Mouse (Mus musculus) gastrocnemius, adult 2 months (tissue): ENCODE data around the gene Zfp618. TPM values are rescaled to one million over a fixed set of nuclear protein-coding genes. Genes with fewer than 3 reads are reported as not detected.

Experiments
- DNase-seq: peaks from one replicate; pipeline ENCODE4 v3.0.0; 2022
- H3K27ac ChIP-seq: fragments of 200-600 bp; 2 replicates; pipeline ENCODE4 v1.8.1; 2022; ENCODE audit warnings: mild to moderate bottlenecking
- H3K4me3 ChIP-seq: fragments of 200-600 bp; 2 replicates; pipeline ENCODE4 v1.8.1; 2022; ENCODE audit warnings: mild to moderate bottlenecking, moderate library complexity
- CTCF ChIP-seq: fragments of 200-600 bp; IDR thresholded peaks from 2 replicates; pipeline ENCODE4 v1.8.1; 2022; ENCODE audit warnings: antibody characterized with exemption, mild to moderate bottlenecking, moderate library complexity
- intact Hi-C: fragments of 180-260 bp; cut with DNase I; formaldehyde crosslinking; loops from one replicate; pipeline ENCODE4 v1.15.1; 2025
- total RNA-seq, 2 experiments: library from RNA; stranded (reverse); gene quantifications; 2 replicates each; pipeline ENCODE4 v1.2.3; 2021

Gene Zfp618
- total RNA-seq, 2 experiments from 2014 or later = 0.18 to 0.20 TPM

GRCm38 (mm10) chr4:63050949-63051348 is 85.6 kb downstream of the Zfp618 start:
- no peak for TF ChIP-seq CTCF
- no peak for DNase-seq
- intact Hi-C loops = no loop called here
- Histone ChIP-seq H3K4me3 (no peak overlapping the region), H3K27ac (no peak overlapping the region)

GRCm38 (mm10) chr4:63051940-63052661 is 86.7 kb downstream of the Zfp618 start:
- no peak for TF ChIP-seq CTCF
- intact Hi-C loops = no loop called here
- no peak overlapping the region for H3K4me3 ChIP-seq
- no peak for DNase-seq
- no peak overlapping the region for H3K27ac ChIP-seq

GRCm38 (mm10) chr4:63052662-63053033 is 87.3 kb downstream of the Zfp618 start:
- no peak for DNase-seq
- H3K4me3 ChIP-seq = no peak overlapping the region
- TF ChIP-seq CTCF = no peak
- intact Hi-C loops = no loop called here
- no peak overlapping the region for H3K27ac ChIP-seq

DNA sequence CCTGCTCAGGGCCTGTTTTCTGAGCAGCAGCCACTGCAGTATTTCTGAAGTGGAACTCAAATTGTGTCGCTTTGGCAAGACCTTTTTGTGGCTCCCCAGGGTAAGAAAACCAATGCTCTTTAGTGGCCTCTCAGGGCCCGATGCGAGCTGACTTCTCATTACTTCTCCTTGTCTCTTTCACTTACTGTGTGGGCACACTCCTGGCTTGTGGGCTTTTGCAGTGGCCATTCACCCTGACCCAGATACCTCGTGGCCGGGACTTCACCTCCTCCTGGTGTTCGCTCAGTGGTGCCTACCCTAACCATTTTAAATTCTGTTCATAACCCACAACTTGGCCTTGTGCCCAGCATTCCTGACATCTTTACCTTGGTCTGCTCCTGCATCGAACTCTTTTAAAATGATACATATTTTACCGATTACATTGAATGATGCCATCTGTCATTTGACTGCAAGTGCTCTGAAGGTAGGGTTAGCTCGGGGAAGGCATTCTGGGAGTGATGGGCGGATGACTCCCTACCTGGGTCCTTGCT is 89.9 kb downstream of the Zfp618 start:
- no peak overlapping the region for H3K27ac ChIP-seq
- H3K4me3 ChIP-seq = no peak overlapping the region
- intact Hi-C loops = no loop called here
- no peak for TF ChIP-seq CTCF
- no peak for DNase-seq

- H3K27ac ChIP-seq = no peak overlapping the region
- intact Hi-C loops = no loop called here
These were observed 91.5 kb downstream of the Zfp618 start for GRCm38 (mm10) chr4:63056641-63057415.

DNA sequence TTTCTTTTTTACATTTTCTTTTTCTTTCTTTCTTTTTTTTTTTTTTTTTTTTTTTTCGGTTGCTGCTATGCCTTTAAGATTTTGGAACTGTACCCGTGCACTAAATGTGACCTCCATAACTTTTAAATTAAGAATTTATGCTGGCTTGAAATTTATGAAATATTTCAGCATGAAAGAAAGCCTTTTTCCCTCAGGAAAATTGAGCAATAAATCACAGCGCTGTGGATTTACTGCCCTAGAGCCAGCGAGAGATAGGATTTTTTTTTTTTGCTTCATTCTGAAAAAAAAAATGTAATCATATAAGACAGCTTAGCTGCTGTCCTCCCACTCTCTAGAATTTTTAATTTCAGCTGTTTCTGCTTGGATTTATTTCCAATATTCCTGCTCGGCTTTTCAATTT is 92.2 kb downstream of the Zfp618 start:
- no peak for DNase-seq
- no peak for TF ChIP-seq CTCF
- Histone ChIP-seq H3K27ac (no peak overlapping the region), H3K4me3 (no peak overlapping the region)
- intact Hi-C loops = no loop called here

More at GRCm38 (mm10) chr4:63056641-63057415, 91.5 kb downstream of the Zfp618 start:
- no peak overlapping the region for H3K4me3 ChIP-seq
- DNase-seq = no peak
- no peak for TF ChIP-seq CTCF

DNA sequence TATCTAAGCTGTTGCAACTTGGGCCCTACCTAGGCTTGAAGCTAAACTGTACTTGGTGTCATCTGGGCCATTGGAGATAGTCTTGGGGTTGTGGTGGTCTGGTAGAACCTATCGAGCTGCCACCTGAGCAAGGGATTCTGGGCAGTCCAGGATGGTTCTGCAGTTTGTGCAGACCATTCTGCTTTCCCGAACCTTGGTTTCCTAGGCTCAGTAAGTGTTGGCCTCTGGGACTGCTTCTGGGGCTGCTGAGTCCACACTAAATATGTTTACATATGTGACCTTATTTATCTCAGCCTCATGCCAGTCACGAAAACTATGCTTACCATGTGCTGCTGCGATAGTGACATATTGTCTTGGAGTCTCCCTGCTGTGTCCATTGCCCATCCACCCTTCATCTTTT is 93.3 kb downstream of the Zfp618 start:
- intact Hi-C loops = no loop called here
- TF ChIP-seq CTCF = no peak
- Histone ChIP-seq H3K4me3 (no peak overlapping the region), H3K27ac (no peak overlapping the region)
- no peak for DNase-seq

- no peak for TF ChIP-seq CTCF
- H3K27ac ChIP-seq = no peak overlapping the region
- H3K4me3 ChIP-seq = no peak overlapping the region
- intact Hi-C loops = no loop called here
- DNase-seq = no peak
These were observed 95.0 kb downstream of the Zfp618 start for GRCm38 (mm10) chr4:63060358-63060757.

DNA sequence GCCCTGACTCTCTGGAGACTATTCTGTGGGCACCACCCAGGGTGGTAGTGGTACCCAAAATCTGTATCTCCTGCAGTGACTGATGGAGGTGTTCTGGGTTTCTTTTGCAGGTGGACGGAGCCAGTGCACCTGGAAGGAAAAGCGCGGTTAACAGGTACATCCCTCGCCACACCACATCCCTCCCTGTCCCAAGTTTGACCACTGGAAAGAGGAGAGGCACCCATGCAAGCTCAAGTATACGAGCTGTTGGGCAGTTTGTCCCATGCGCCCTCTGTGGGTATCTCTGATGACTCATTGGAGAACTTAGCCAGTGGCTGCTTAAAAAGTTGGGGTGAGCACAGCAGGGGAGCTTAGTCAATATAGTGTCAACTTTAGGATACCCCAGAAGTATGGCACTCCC is 96.0 kb downstream of the Zfp618 start:
- no peak for DNase-seq
- no peak overlapping the region for H3K27ac ChIP-seq
- intact Hi-C loops = no loop called here
- H3K4me3 ChIP-seq = no peak overlapping the region
- TF ChIP-seq CTCF = no peak

- no peak for DNase-seq
- no peak for TF ChIP-seq CTCF
- Histone ChIP-seq H3K4me3 (no peak overlapping the region), H3K27ac (no peak overlapping the region)
- intact Hi-C loops = no loop called here
These were observed 98.0 kb downstream of the Zfp618 start for GRCm38 (mm10) chr4:63063360-63063759.

DNA sequence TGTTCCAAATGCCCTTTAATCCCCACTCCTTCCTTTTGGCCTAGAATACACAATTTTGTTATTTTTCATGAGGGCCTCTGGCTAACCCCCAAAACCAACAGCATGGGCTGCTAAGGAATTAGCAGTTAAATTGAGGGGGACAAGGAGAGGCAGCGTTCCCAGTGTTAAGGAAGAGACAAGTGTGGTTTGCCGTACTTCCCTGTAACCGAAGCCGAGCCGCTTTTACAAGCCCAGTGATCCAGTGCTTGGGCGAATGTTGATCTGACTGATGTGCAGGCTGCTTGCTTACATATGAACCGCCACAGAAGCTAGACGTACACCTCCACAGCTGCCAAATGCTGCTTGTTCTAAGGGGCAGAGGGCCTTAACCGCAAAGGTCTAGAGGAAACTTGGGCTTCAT is 99.5 kb downstream of the Zfp618 start:
- intact Hi-C loops = no loop called here
- no peak overlapping the region for H3K27ac ChIP-seq
- DNase-seq = no peak

DNA sequence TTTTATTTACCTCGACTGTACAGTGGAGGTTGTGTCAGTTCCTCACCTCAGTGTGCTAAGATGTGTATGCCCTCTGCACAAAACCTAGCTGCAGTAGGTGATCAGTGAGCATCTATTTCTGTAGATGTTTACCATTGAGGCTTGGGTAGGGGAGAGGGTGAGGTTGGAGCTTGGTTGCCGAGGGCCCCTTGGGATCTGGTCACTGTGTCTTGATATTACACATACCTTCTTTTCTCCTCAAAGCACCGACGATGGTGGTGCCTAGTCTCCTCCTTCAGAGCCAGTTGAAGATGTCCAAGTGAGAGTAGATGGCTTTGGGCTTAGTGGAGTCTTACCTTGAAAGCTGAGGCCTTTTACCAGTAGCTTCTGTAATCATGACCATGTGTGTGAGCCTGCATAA is 101.4 kb downstream of the Zfp618 start:
- no peak overlapping the region for H3K4me3 ChIP-seq
- DNase-seq = no peak
- TF ChIP-seq CTCF = no peak
- no peak overlapping the region for H3K27ac ChIP-seq
- intact Hi-C loops = no loop called here

More for the DNA sequence above, 99.5 kb downstream of the Zfp618 start:
- H3K4me3 ChIP-seq = no peak overlapping the region
- TF ChIP-seq CTCF = no peak

DNA sequence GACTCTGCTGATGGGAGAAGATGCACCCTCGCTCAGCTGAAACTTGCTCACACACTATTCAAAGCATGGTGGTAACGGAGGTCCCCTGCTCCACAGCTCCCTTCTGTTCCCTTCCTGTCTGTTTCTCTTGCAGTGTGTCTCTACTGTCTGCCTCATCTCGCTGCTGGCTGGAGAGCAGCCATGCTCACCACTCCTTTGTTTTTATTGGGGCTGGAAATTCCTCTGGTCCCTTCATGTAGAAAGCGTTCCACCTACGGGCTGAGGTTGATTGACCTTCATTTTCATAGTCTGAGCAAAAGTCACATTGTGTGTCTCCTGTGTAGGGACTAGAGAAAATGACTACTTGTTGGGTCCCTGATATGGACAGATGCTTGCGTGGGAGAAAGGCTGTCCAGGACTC is 102.4 kb downstream of the Zfp618 start:
- DNase-seq = no peak
- Histone ChIP-seq H3K4me3 (no peak overlapping the region), H3K27ac (no peak overlapping the region)
- intact Hi-C loops = no loop called here
- TF ChIP-seq CTCF = no peak
